Mouse (Mus musculus): ENCODE measurements around the gene Gm266.

GRCm38 (mm10) chr12:111448931-111449705, 36.5 kb downstream of the Gm266 start:
- TF ChIP-seq CTCF (IDR thresholded peaks at IDR 0.05; ENCODE audit: low read depth) (no peak), EP300 (IDR thresholded peaks at IDR 0.05; ENCODE audit: low read depth) (no peak)

Data from liver, postnatal 0 days (tissue).